Mouse (Mus musculus) heart, postnatal 0 days (tissue): ENCODE data around the gene Prkacb.
"Not testable (repeated sequence)": the region's sequence is repeated elsewhere in the genome, so short reads cannot be mapped to it uniquely, and the experiment has no call there.

Experiments used
- CTCF ChIP-seq: IDR thresholded peaks from 2 replicates; pipeline ENCODE4 v1.5.1; 2016; ENCODE audit warnings: antibody characterized with exemption, control low read depth, low read depth
- EP300 ChIP-seq: IDR thresholded peaks from 2 replicates; pipeline ENCODE4 v1.6.1; 2016; ENCODE audit warnings: antibody characterized with exemption, low read depth

DNA sequence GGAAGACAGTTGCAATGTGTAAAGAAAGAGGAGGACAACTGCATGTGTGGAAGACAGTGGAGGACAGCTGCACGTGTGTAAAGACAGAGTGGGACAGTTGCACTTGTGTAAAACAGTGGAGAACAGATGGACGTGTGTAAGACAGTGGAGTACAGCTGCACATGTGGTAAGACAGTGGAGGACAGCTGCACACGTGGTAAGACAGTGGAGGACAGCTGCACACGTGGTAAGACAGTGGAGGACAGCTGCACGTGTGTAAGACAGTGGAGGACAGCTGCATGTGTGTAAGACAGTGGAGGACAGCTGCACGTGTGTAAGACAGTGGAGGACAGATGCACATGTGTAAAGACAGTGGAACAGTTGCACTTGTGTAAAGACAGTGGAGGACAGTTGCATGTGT lies 76.6 kb downstream of the Prkacb start:
- not testable (repeated sequence) for TF ChIP-seq CTCF, EP300
